In the genomic region with DNA sequence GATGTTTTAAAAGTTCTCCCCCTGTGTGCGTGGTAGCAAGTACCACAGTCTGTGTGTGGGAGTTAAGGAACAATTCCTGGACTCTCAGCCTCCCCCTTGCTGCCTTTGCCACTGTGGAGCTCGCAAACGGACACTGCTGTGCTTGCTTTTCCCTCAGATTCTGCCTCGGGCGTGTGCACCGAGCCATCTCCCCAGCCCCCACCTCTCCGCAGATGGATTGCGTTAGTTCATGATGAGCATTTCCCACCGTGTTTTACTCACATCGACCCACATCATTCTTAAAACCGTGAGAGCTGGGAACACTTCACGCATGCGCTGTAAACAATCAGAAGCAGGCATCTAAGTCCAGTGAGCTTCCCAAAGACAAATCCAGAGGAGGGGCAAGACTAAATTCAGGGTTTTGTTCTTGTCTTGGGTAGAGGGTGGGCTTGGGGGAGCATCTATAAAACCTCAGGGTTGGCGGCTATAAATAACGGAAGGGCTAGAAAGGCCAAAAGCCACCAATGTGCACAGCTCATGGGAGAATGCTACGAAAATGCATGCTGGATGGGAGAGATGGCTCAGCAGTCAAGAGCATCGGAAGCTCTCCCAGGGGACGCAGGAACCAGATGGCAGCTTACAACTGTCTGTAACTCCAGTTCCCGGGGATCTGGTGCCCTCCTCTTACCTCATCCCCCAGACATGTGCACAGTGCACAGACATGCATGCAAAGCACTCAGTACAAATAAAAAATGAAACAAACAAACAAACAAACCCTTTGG, we compare ENCODE assay signal across 8 mouse cellular contexts. TPM values are rescaled to one million over a fixed set of nuclear protein-coding genes. Genes with fewer than 3 reads are reported as not detected.
DNase-seq lines count a peak whose midpoint lies in the region; ATAC-seq lines count a peak whose summit lies in the region.

No protein-coding gene starts in this region.

- intact Hi-C loops in gastrocnemius, postnatal 36 days (cut with DNase I), result no loop called here

- peak; percentile 90 for ATAC-seq in neural tube, embryonic 14.5 days (ENCODE audit: low read depth)

- H3K4me1 ChIP-seq in neural tube, embryonic 14.5 days (ENCODE audit: control insufficient read depth, insufficient read depth, low read length), result peaks cover 3% of the 10 kb centered on the region; the same call in 1 of the 2 replicates

- no peaks in the 10 kb centered on the region for H3K9me3 ChIP-seq in neural tube, embryonic 14.5 days (ENCODE audit: control insufficient read depth, low read length)

- H3K36me3 ChIP-seq in neural tube, embryonic 14.5 days (ENCODE audit: control insufficient read depth, insufficient read depth, low read length), result no peaks in the 10 kb centered on the region

- no peaks in the 10 kb centered on the region for H3K27me3 ChIP-seq in neural tube, embryonic 14.5 days (ENCODE audit: control insufficient read depth, insufficient read depth, low read length)

- 10% methylated on average over 19 of the region's 19 CpGs for WGBS in neural tube, embryonic 14.5 days

- H3K9ac ChIP-seq in neural tube, embryonic 14.5 days (replicated peaks; ENCODE audit: low read depth, low read length), result no peak overlapping the region

- peak overlapping the region; percentile 14 for H3K4me3 ChIP-seq in neural tube, embryonic 14.5 days (ENCODE audit: low read depth, low read length)

- DNase-seq in gastrocnemius, postnatal 10 days, result peak; percentile 9
- DNase-seq in gastrocnemius, postnatal 36 days, result no peak
- DNase-seq in cerebellum, adult 9-10 months, result peak; percentile 51
- DNase-seq in forelimb bud, embryonic 11.5 days (ENCODE audit: low read depth, low spot score), result peak; percentile 72
- DNase-seq in layer of hippocampus, postnatal 25 days (ENCODE audit: extremely low spot score in 1 of 2, low spot score in 1 of 2), result peak; percentile 14 to 23
- DNase-seq in thymus, postnatal 36 days, result no peak
- no peak for DNase-seq in testis, postnatal 10 days (ENCODE audit: low spot score)

- H3K27ac ChIP-seq in neural tube, embryonic 14.5 days (ENCODE audit: low read depth, low read length), result peak overlapping the region; percentile 75

- H3K4me2 ChIP-seq in neural tube, embryonic 14.5 days (ENCODE audit: low read depth, low read length), result peak overlapping the region; percentile 40

RNA-seq across cellular contexts. Expression of a gene that starts 27.5 kb away (rescaled TPM):
- total RNA-seq in gastrocnemius, postnatal 10 days (2021), result under 1 TPM; 0.05 to 0.07 TPM
- total RNA-seq in gastrocnemius, postnatal 36 days (2021), result not detected
- total RNA-seq in layer of hippocampus, postnatal 25 days (2021), result 10 to 100 TPM in 1 of 2 experiments, 1 to 10 TPM in 1; 9.5 to 10.6 TPM
- 5.8 and 6.3 TPM in 2 replicates for polyA plus RNA-seq in neural tube, embryonic 14.5 days (2014; fragmentation: Nextera tagmentation; extraction: Ambion mirVana)

Comparison
In these comparisons a context has a peak if more than half of its experiments do, and no peak if none do; other contexts are left out.
1. DNase-seq: peak in gastrocnemius, postnatal 10 days (single experiment), cerebellum, adult 9-10 months (single experiment), forelimb bud, embryonic 11.5 days (single experiment) and layer of hippocampus, postnatal 25 days (2 of 2); none in gastrocnemius, postnatal 36 days (0 of 2), thymus, postnatal 36 days (0 of 2) and testis, postnatal 10 days (single experiment).
2. RNA of a gene that starts 27.5 kb away (total RNA-seq): 9.5 to 10.6 TPM in layer of hippocampus, postnatal 25 days; 0.05 to 0.07 TPM in gastrocnemius, postnatal 10 days and not detected in gastrocnemius, postnatal 36 days; every median in the first group is over 4 times any median in the second.